Mouse (Mus musculus) intestine, embryonic 15.5 days (tissue): ENCODE data around the gene Hspb1. TPM values are rescaled to one million over a fixed set of nuclear protein-coding genes. Genes with fewer than 3 reads are reported as not detected.
A peak's percentile ranks its signal among the peaks of the same experiment; 100 is the strongest.

Experiments used
- ATAC-seq: fragments of 200-750 bp; cut with Nextera tagmentation; 2 replicates; pipeline ENCODE4 v1.8.0; 2017; ENCODE audit warnings: moderate TSS enrichment, moderate library complexity
- H3K27ac ChIP-seq: fragments of 300-500 bp; sonication (generic); 2 replicates; pipeline ENCODE4 v1.5.1; 2015; ENCODE audit warnings: mild to moderate bottlenecking, inconsistent platforms
- H3K27me3 ChIP-seq: fragments of 300-500 bp; sonication (generic); replicated peaks from 2 replicates; pipeline ENCODE4 v1.6.1; 2015; ENCODE audit warnings: inconsistent platforms
- H3K36me3 ChIP-seq: fragments of 300-500 bp; sonication (generic); 2 replicates; pipeline ENCODE4 v1.6.1; 2015; ENCODE audit warnings: inconsistent platforms
- H3K4me1 ChIP-seq: fragments of 300-500 bp; sonication (generic); replicated peaks from 2 replicates; pipeline ENCODE4 v1.6.1; 2015; ENCODE audit warnings: inconsistent platforms
- H3K4me2 ChIP-seq: fragments of 300-500 bp; sonication (generic); replicated peaks from 2 replicates; pipeline ENCODE4 v1.6.1; 2015; ENCODE audit warnings: mild to moderate bottlenecking, inconsistent platforms
- H3K4me3 ChIP-seq: fragments of 300-500 bp; sonication (generic); replicated peaks from 2 replicates; pipeline ENCODE4 v1.5.1; 2015; ENCODE audit warnings: inconsistent platforms
- H3K9ac ChIP-seq: fragments of 300-500 bp; sonication (generic); 2 replicates; pipeline ENCODE4 v1.6.1; 2015; ENCODE audit warnings: inconsistent platforms
- H3K9me3 ChIP-seq: fragments of 300-500 bp; sonication (generic); 2 replicates; pipeline ENCODE4 v1.6.1; 2016; ENCODE audit warnings: inconsistent platforms
- WGBS: fragments of 180-500 bp; shearing (Covaris S2); methylation state at CpG from one replicate; pipeline ENCODE4 v1.1.7; 2015; 5-methylcytosine and 5-hydroxymethylcytosine counted together
- polyA plus RNA-seq: library from polyadenylated mRNA; unstranded; fragments of >200 nt; fragmentation: Nextera tagmentation; extraction: Ambion mirVana; gene quantifications from 2 replicates; pipeline ENCODE4 v1.2.1, GENCODE M21; 2015

Hspb1 gene
- polyA plus RNA-seq, 1 experiment from 2014 or later, result 116 TPM

GRCm38 (mm10) chr5:135917327-135918058, 29.8 kb downstream of the Hspb1 start:
- 92% methylated on average over 8 of the region's 8 CpGs for WGBS
- Histone ChIP-seq H3K4me2 (no peak overlapping the region), H3K9ac (no peak overlapping the region), H3K4me1 (0 out of 2 replicates have a peak, but pooled peaks cover 6% of the 10 kb centered on the region), H3K27me3 (no peaks in the 10 kb centered on the region), H3K9me3 (no peaks in the 10 kb centered on the region), H3K36me3 (peaks cover 39% of the 10 kb centered on the region), H3K27ac (no peak overlapping the region), H3K4me3 (no peak overlapping the region)
- ATAC-seq, result no peak

GRCm38 (mm10) chr5:135918059-135918437, 30.3 kb downstream of the Hspb1 start:
- Histone ChIP-seq H3K27me3 (no peaks in the 10 kb centered on the region), H3K36me3 (peaks cover 39% of the 10 kb centered on the region), H3K9ac (no peak overlapping the region), H3K9me3 (no peaks in the 10 kb centered on the region), H3K27ac (no peak overlapping the region), H3K4me2 (no peak overlapping the region), H3K4me1 (0 out of 2 replicates have a peak, but pooled peaks cover 6% of the 10 kb centered on the region), H3K4me3 (no peak overlapping the region)
- WGBS, result 89% methylated on average over 5 of the region's 5 CpGs
- no peak for ATAC-seq

GRCm38 (mm10) chr5:135918593-135918992, 30.9 kb downstream of the Hspb1 start:
- Histone ChIP-seq H3K4me3 (no peak overlapping the region), H3K4me1 (0 out of 2 replicates have a peak, but pooled peaks cover 6% of the 10 kb centered on the region), H3K9me3 (no peaks in the 10 kb centered on the region), H3K27ac (no peak overlapping the region), H3K27me3 (no peaks in the 10 kb centered on the region), H3K9ac (no peak overlapping the region), H3K36me3 (peaks cover 39% of the 10 kb centered on the region), H3K4me2 (no peak overlapping the region)
- WGBS, result 93% methylated on average over 5 of the region's 5 CpGs
- no peak for ATAC-seq

- Histone ChIP-seq H3K4me1 (0 out of 2 replicates have a peak, but pooled peaks cover 6% of the 10 kb centered on the region), H3K9ac (no peak overlapping the region), H3K27me3 (no peaks in the 10 kb centered on the region), H3K4me2 (no peak overlapping the region), H3K4me3 (no peak overlapping the region), H3K36me3 (peaks cover 42% of the 10 kb centered on the region), H3K27ac (no peak overlapping the region), H3K9me3 (no peaks in the 10 kb centered on the region)
- 90% methylated on average over 3 of the region's 3 CpGs for WGBS
- no peak for ATAC-seq
Measured at GRCm38 (mm10) chr5:135919902-135920301, 32.2 kb downstream of the Hspb1 start.

- H3K4me3 ChIP-seq, result no peak overlapping the region
- H3K27me3 ChIP-seq, result no peaks in the 10 kb centered on the region
- no peak overlapping the region for H3K27ac ChIP-seq
- no peak for ATAC-seq
- no peaks in the 10 kb centered on the region for H3K9me3 ChIP-seq
- H3K9ac ChIP-seq, result no peak overlapping the region
- WGBS, result 91% methylated on average over 7 of the region's 7 CpGs
- H3K4me2 ChIP-seq, result no peak overlapping the region
- H3K36me3 ChIP-seq, result peaks cover 52% of the 10 kb centered on the region
- no peaks in the 10 kb centered on the region for H3K4me1 ChIP-seq
Measured at GRCm38 (mm10) chr5:135923901-135924300, 36.2 kb downstream of the Hspb1 start.

GRCm38 (mm10) chr5:135929685-135930424, 42.1 kb downstream of the Hspb1 start:
- Histone ChIP-seq H3K27ac (no peak overlapping the region), H3K9ac (no peak overlapping the region), H3K4me3 (no peak overlapping the region), H3K4me2 (no peak overlapping the region), H3K9me3 (no peaks in the 10 kb centered on the region), H3K4me1 (peaks cover 8% of the 10 kb centered on the region; the same call in 1 of the 2 replicates), H3K27me3 (no peaks in the 10 kb centered on the region), H3K36me3 (peaks cover 38% of the 10 kb centered on the region)
- WGBS, result 82% methylated on average over 6 of the region's 6 CpGs
- no peak for ATAC-seq

GRCm38 (mm10) chr5:135931526-135931925, 43.8 kb downstream of the Hspb1 start:
- no peak overlapping the region for H3K9ac ChIP-seq
- 86% methylated on average over 9 of the region's 9 CpGs for WGBS
- H3K4me3 ChIP-seq, result no peak overlapping the region
- H3K27ac ChIP-seq, result no peak overlapping the region
- peaks cover 13% of the 10 kb centered on the region; the same call in 1 of the 2 replicates for H3K4me1 ChIP-seq
- H3K27me3 ChIP-seq, result no peaks in the 10 kb centered on the region
- peaks cover 33% of the 10 kb centered on the region for H3K36me3 ChIP-seq
- ATAC-seq, result no peak
- no peaks in the 10 kb centered on the region for H3K9me3 ChIP-seq
- H3K4me2 ChIP-seq, result no peak overlapping the region

GRCm38 (mm10) chr5:135932359-135932758, 44.6 kb downstream of the Hspb1 start:
- Histone ChIP-seq H3K27me3 (no peaks in the 10 kb centered on the region), H3K9ac (no peak overlapping the region), H3K4me3 (no peak overlapping the region), H3K36me3 (peaks cover 25% of the 10 kb centered on the region), H3K4me1 (peaks cover 13% of the 10 kb centered on the region; the same call in 1 of the 2 replicates), H3K9me3 (no peaks in the 10 kb centered on the region), H3K4me2 (0 out of 2 replicates have a peak overlapping the region, but pooled peaks have one; percentile 22), H3K27ac (no peak overlapping the region)
- no peak for ATAC-seq
- WGBS, result 82% methylated on average over 2 of the region's 2 CpGs

- 8% methylated on average over 12 of the region's 12 CpGs for WGBS
- H3K4me3 ChIP-seq, result peak overlapping the region; percentile 95
Measured at GRCm38 (mm10) chr5:135933222-135933899, 45.6 kb downstream of the Hspb1 start.

GRCm38 (mm10) chr5:135933900-135934441, 46.3 kb downstream of the Hspb1 start:
- Histone ChIP-seq H3K4me3 (peak overlapping the region; percentile 95), H3K27ac (peak overlapping the region; percentile 99), H3K27me3 (no peaks in the 10 kb centered on the region), H3K4me1 (peaks cover 13% of the 10 kb centered on the region; the same call in 1 of the 2 replicates), H3K4me2 (peak overlapping the region; percentile 55), H3K9me3 (no peaks in the 10 kb centered on the region), H3K9ac (peak overlapping the region; percentile 87), H3K36me3 (peaks cover 19% of the 10 kb centered on the region; the same call in 1 of the 2 replicates)
- WGBS, result under 1% methylated on average over 35 of the region's 35 CpGs
- peak; percentile 78 for ATAC-seq

More at GRCm38 (mm10) chr5:135933222-135933899, 45.6 kb downstream of the Hspb1 start:
- ATAC-seq, result no peak
- Histone ChIP-seq H3K36me3 (peaks cover 19% of the 10 kb centered on the region; the same call in 1 of the 2 replicates), H3K4me1 (peaks cover 13% of the 10 kb centered on the region; the same call in 1 of the 2 replicates), H3K4me2 (peak overlapping the region; percentile 55), H3K9me3 (no peaks in the 10 kb centered on the region), H3K9ac (peak overlapping the region; percentile 87), H3K27ac (peak overlapping the region; percentile 99), H3K27me3 (no peaks in the 10 kb centered on the region)

GRCm38 (mm10) chr5:135934481-135935175, 46.9 kb downstream of the Hspb1 start, which contains the start of gene Ywhag:
Ywhag (minus strand) TSS chr5:135934616.
- H3K4me1 ChIP-seq, result peaks cover 13% of the 10 kb centered on the region; the same call in 1 of the 2 replicates
- peak within 1 kb of the TSS; percentile 99 for H3K27ac ChIP-seq
- H3K9ac ChIP-seq, result peak within 1 kb of the TSS; percentile 87
- WGBS, result 0% methylated on average over 48 of the region's 48 CpGs
- H3K9me3 ChIP-seq, result no peaks in the 10 kb centered on the region
- peak within 1 kb of the TSS; percentile 95 for H3K4me3 ChIP-seq
- peak within 1 kb of the TSS; percentile 55 for H3K4me2 ChIP-seq
- ATAC-seq, result peak; percentile 97
- H3K36me3 ChIP-seq, result peaks cover 14% of the 10 kb centered on the region; the same call in 1 of the 2 replicates
- H3K27me3 ChIP-seq, result no peaks in the 10 kb centered on the region
